Mouse (Mus musculus) CH12.LX (cell line): ENCODE measurements around the gene Ttf2. TPM values are rescaled to one million over a fixed set of nuclear protein-coding genes. Genes with fewer than 3 reads are reported as not detected.

Experiments
- DNase-seq: peaks from one replicate; pipeline ENCODE4 v3.0.0-alpha.2; 2013; ENCODE audit errors: extremely low read depth
- H3K27ac ChIP-seq: 2 replicates; pipeline ENCODE4 v1.5.1; 2012; ENCODE audit warnings: low read depth, mild to moderate bottlenecking, control low read depth, moderate library complexity; ENCODE audit not compliant: insufficient read depth
- H3K27me3 ChIP-seq: replicated peaks from 2 replicates; pipeline ENCODE3; 2012; ENCODE audit warnings: inconsistent platforms
- H3K36me3 ChIP-seq, 2 experiments: replicated peaks in 1 of 2; 2 replicates each; pipeline versions ENCODE3 to v1.6.1; 2012; ENCODE audit warnings: inconsistent platforms in 1 of 2, low read length in 1 of 2, mild to moderate bottlenecking in 1 of 2, mixed read lengths in 1 of 2, moderate library complexity in 1 of 2; ENCODE audit not compliant: control insufficient read depth in 1 of 2, insufficient read depth in 1 of 2
- H3K4me1 ChIP-seq, 2 experiments: 2 replicates each; pipeline ENCODE4 v1.6.1; 2012; ENCODE audit warnings: inconsistent platforms in 1 of 2, moderate library complexity in 1 of 2; ENCODE audit not compliant: insufficient read depth in 2 of 2, control insufficient read depth in 1 of 2
- H3K4me2 ChIP-seq: 2 replicates; pipeline ENCODE4 v1.6.1; 2012; ENCODE audit warnings: low read depth, mild to moderate bottlenecking, control low read depth; ENCODE audit not compliant: poor library complexity, insufficient read depth, severe bottlenecking
- H3K4me3 ChIP-seq, 3 experiments: fragments of 150-350 bp in 1 of 3; sonication (generic) in 1 of 3; replicated peaks in 1 of 3; 2 replicates each; pipeline versions ENCODE3 to v1.5.1; 2011 to 2012; ENCODE audit warnings: low read depth in 2 of 3, low read length in 2 of 3, mild to moderate bottlenecking in 2 of 3, moderate library complexity in 2 of 3, control low read depth in 1 of 3, improper control_type of control experiment in 1 of 3, inconsistent platforms in 1 of 3, mixed read lengths in 1 of 3; ENCODE audit not compliant: poor library complexity in 1 of 3
- H3K79me2 ChIP-seq: replicated peaks from 2 replicates; pipeline ENCODE4 v1.6.1; 2012; ENCODE audit warnings: mild to moderate bottlenecking, moderate library complexity; ENCODE audit not compliant: control insufficient read depth, poor library complexity, insufficient read depth, severe bottlenecking; ENCODE audit errors: extremely low read depth
- H3K9ac ChIP-seq: 2 replicates; pipeline ENCODE4 v1.6.1; 2012; ENCODE audit warnings: low read depth, mild to moderate bottlenecking, control low read depth, moderate library complexity; ENCODE audit not compliant: insufficient read depth
- H3K9me3 ChIP-seq: replicated peaks from 2 replicates; pipeline ENCODE3; 2012; ENCODE audit warnings: low read length, inconsistent platforms, mixed read lengths
- BHLHE40 ChIP-seq: IDR thresholded peaks from 2 replicates; pipeline ENCODE4 v1.6.1; 2011; ENCODE audit warnings: mild to moderate bottlenecking, low read depth, low read length, improper control_type of control experiment
- CHD1 ChIP-seq: IDR thresholded peaks from 2 replicates; pipeline ENCODE4 v1.6.1; 2012; ENCODE audit warnings: low read depth, low read length, improper control_type of control experiment, inconsistent platforms
- CHD2 ChIP-seq: IDR thresholded peaks from 2 replicates; pipeline ENCODE4 v1.6.1; 2011; ENCODE audit warnings: low read length, improper control_type of control experiment
- CTCF ChIP-seq, 2 experiments: IDR thresholded peaks in 1 of 2; conservative IDR thresholded peaks in 1 of 2; 2 replicates each; pipeline ENCODE4 v1.5.1; 2011 to 2012; ENCODE audit warnings: low read depth in 2 of 2, low read length in 2 of 2, improper control_type of control experiment in 1 of 2, inconsistent platforms in 1 of 2, mild to moderate bottlenecking in 1 of 2, moderate library complexity in 1 of 2
- E2F4 ChIP-seq: IDR thresholded peaks from 2 replicates; pipeline ENCODE4 v1.6.1; 2011; ENCODE audit warnings: low read depth, low read length, improper control_type of control experiment; ENCODE audit not compliant: insufficient replicate concordance
- EP300 ChIP-seq: IDR thresholded peaks from 2 replicates; pipeline ENCODE4 v1.6.1; 2011; ENCODE audit warnings: low read length, improper control_type of control experiment
- ETS1 ChIP-seq: conservative IDR thresholded peaks from 2 replicates; pipeline ENCODE4 v1.6.1; 2012; ENCODE audit warnings: low read depth, mild to moderate bottlenecking, inconsistent platforms, low read length, improper control_type of control experiment, moderate library complexity
- GABPA ChIP-seq: IDR thresholded peaks from 2 replicates; pipeline ENCODE4 v1.6.1; 2012; ENCODE audit warnings: low read depth, low read length, improper control_type of control experiment, inconsistent platforms; ENCODE audit not compliant: insufficient replicate concordance
- HCFC1 ChIP-seq: IDR thresholded peaks from 2 replicates; pipeline ENCODE4 v1.6.1; 2012; ENCODE audit warnings: low read depth, mild to moderate bottlenecking, inconsistent platforms, low read length, improper control_type of control experiment
- IRF4 ChIP-seq: IDR thresholded peaks from 2 replicates; pipeline ENCODE4 v1.6.1; 2014; ENCODE audit warnings: low read depth, mild to moderate bottlenecking, inconsistent platforms, low read length, improper control_type of control experiment
- JUN ChIP-seq: IDR thresholded peaks from 2 replicates; pipeline ENCODE4 v1.6.1; 2011; ENCODE audit warnings: low read depth, mild to moderate bottlenecking, low read length, improper control_type of control experiment, moderate library complexity; ENCODE audit not compliant: insufficient read depth
- MAFK ChIP-seq: IDR thresholded peaks from 2 replicates; pipeline ENCODE4 v1.6.1; 2011; ENCODE audit warnings: low read length, improper control_type of control experiment; ENCODE audit not compliant: insufficient replicate concordance
- MAX ChIP-seq: IDR thresholded peaks from 2 replicates; pipeline ENCODE4 v1.6.1; 2011; ENCODE audit warnings: low read length, improper control_type of control experiment
- MEF2A ChIP-seq: IDR thresholded peaks from 2 replicates; pipeline ENCODE4 v1.6.1; 2014; ENCODE audit warnings: low read depth, mild to moderate bottlenecking, inconsistent platforms, low read length, improper control_type of control experiment, borderline replicate concordance
- MXI1 ChIP-seq: IDR thresholded peaks from 2 replicates; pipeline ENCODE4 v1.6.1; 2011; ENCODE audit warnings: mild to moderate bottlenecking, low read depth, low read length, improper control_type of control experiment
- NELFE ChIP-seq: IDR thresholded peaks from 2 replicates; pipeline ENCODE4 v1.6.1; 2011; ENCODE audit warnings: low read depth, low read length, improper control_type of control experiment
- NRF1 ChIP-seq: IDR thresholded peaks from 2 replicates; pipeline ENCODE4 v1.6.1; 2014; ENCODE audit warnings: low read depth, mild to moderate bottlenecking, inconsistent platforms, low read length, improper control_type of control experiment, moderate library complexity
- PAX5 ChIP-seq: IDR thresholded peaks from 2 replicates; pipeline ENCODE4 v1.6.1; 2012; ENCODE audit warnings: low read length, inconsistent platforms, mixed read lengths
- POLR2A ChIP-seq: IDR thresholded peaks from 2 replicates; pipeline ENCODE4 v1.6.1; 2011; ENCODE audit warnings: low read depth, mild to moderate bottlenecking, improper control_type of control experiment, low read length
- SMC3 ChIP-seq: IDR thresholded peaks from 2 replicates; pipeline ENCODE4 v1.6.1; 2011; ENCODE audit warnings: low read depth, low read length, improper control_type of control experiment
- TCF12 ChIP-seq: IDR thresholded peaks from 2 replicates; pipeline ENCODE4 v1.6.1; 2014; ENCODE audit warnings: low read depth, mild to moderate bottlenecking, inconsistent platforms, low read length, improper control_type of control experiment
- UBTF ChIP-seq: IDR thresholded peaks from 2 replicates; pipeline ENCODE4 v1.6.1; 2012; ENCODE audit warnings: low read depth, mild to moderate bottlenecking, inconsistent platforms, low read length, improper control_type of control experiment, moderate library complexity
- USF1 ChIP-seq: IDR thresholded peaks from 2 replicates; pipeline ENCODE4 v1.6.1; 2014; ENCODE audit warnings: low read depth, mild to moderate bottlenecking, inconsistent platforms, low read length, improper control_type of control experiment
- USF2 ChIP-seq: conservative IDR thresholded peaks from 2 replicates; pipeline ENCODE4 v1.6.1; 2011; ENCODE audit warnings: low read depth, low read length, improper control_type of control experiment
- ZMIZ1 ChIP-seq: IDR thresholded peaks from 2 replicates; pipeline ENCODE4 v1.6.1; 2012; ENCODE audit warnings: low read depth, mild to moderate bottlenecking, inconsistent platforms, low read length, improper control_type of control experiment
- dilution Hi-C: fragments of 300-500 bp; cut with MboI; formaldehyde crosslinking; loops from 2 replicates; pipeline ENCODE4 v1.14.3; 2020; ENCODE audit warnings: low sequenced_read_pairs; ENCODE audit not compliant: extremely low pct_unique_long_range_greater_than_20kb, extremely low pct_ligation_motif_present
- in situ Hi-C: fragments of 300-500 bp; cut with MboI; formaldehyde crosslinking; loops from 3 replicates; pipeline ENCODE4 v1.14.3; 2019; ENCODE audit warnings: low sequenced_read_pairs, low pct_ligation_motif_present, low pct_unique_long_range_greater_than_20kb, mixed read lengths
- polyA plus RNA-seq: library from polyadenylated mRNA; unstranded; fragments of >175 nt; gene quantifications from 2 replicates; pipeline ENCODE4 v1.2.1, GENCODE M21; 2012; ENCODE audit warnings: low read depth; ENCODE audit not compliant: insufficient read length
- total RNA-seq, 2 experiments: library from RNA; depleted of rRNA; stranded (reverse); fragments of 300-350 nt in 1 of 2; fragments of >200 nt in 1 of 2; gene quantifications; 2 replicates each; pipeline ENCODE4 v1.2.3; 2012 to 2014

The Ttf2 gene
- total and polyA plus RNA-seq, 3 experiments = 27.2 to 34.0 (median 29.7) TPM

- H3K9me3 ChIP-seq = no peaks in the 10 kb centered on the region
- H3K79me2 ChIP-seq = no peaks in the 10 kb centered on the region
- in situ Hi-C loops (no loop called here), dilution Hi-C loops (no loop called here)
- H3K4me1 ChIP-seq = peaks cover 3 to 16% of the 10 kb centered on the region in 2 experiments; a peak in 3 of 4 replicates
- H3K27ac ChIP-seq = no peak overlapping the region
- no peaks in the 10 kb centered on the region for H3K27me3 ChIP-seq
- TF ChIP-seq EP300 (no peak), MEF2A (no peak), MAFK (no peak), PAX5 (no peak), MXI1 (no peak), IRF4 (no peak), CHD2 (no peak), UBTF (no peak), TCF12 (no peak)
- H3K9ac ChIP-seq = no peak overlapping the region
- no peak overlapping the region for H3K4me3 ChIP-seq
- no peaks in the 10 kb centered on the region for H3K36me3 ChIP-seq
- no peak for DNase-seq
- H3K4me2 ChIP-seq = no peak overlapping the region
Measured at GRCm38 (mm10) chr3:101018494-101018893, 49.0 kb upstream of the Ttf2 start.

GRCm38 (mm10) chr3:101016050-101016449 is 46.6 kb upstream of the Ttf2 start:
- H3K27me3 ChIP-seq = no peaks in the 10 kb centered on the region
- TF ChIP-seq MXI1 (no peak), MAX (no peak), USF1 (no peak)
- DNase-seq = no peak
- H3K27ac ChIP-seq = no peak overlapping the region
- H3K4me3 ChIP-seq = no peak overlapping the region
- peaks cover 11 to 28% of the 10 kb centered on the region in 2 experiments for H3K4me1 ChIP-seq
- H3K9me3 ChIP-seq = no peaks in the 10 kb centered on the region
- no peaks in the 10 kb centered on the region for H3K79me2 ChIP-seq
- dilution Hi-C loops = no loop called here
- in situ Hi-C loops = no loop called here
- H3K36me3 ChIP-seq = no peaks in the 10 kb centered on the region
- H3K4me2 ChIP-seq = no peak overlapping the region
- H3K9ac ChIP-seq = no peak overlapping the region

DNA sequence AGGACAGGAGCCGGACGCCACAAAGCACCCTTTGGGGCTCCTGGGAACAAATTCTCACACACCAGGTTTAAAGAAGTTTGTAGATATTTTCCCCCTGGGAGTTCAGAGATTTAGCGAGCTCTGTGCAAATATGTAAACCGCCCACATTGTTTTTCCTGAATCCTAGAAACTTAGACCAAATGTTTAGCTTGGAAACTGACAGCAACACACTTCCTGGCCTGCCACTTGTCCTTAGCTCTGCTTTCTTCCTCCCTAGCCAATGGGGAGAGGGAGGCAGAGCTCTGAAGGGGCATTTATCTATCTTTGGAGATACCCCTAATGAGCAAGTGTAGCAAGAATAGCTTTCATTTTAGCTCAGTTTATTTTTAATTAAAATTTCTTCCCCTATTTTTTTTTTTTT is 45.8 kb upstream of the Ttf2 start:
- dilution Hi-C loops = no loop called here
- Histone ChIP-seq H3K4me3 (no peak overlapping the region), H3K4me2 (no peak overlapping the region), H3K9ac (no peak overlapping the region), H3K79me2 (no peaks in the 10 kb centered on the region), H3K4me1 (peaks cover 10 to 28% of the 10 kb centered on the region in 2 experiments), H3K9me3 (no peaks in the 10 kb centered on the region), H3K27ac (no peak overlapping the region), H3K36me3 (no peaks in the 10 kb centered on the region), H3K27me3 (no peaks in the 10 kb centered on the region)
- TF ChIP-seq USF1 (no peak), HCFC1 (no peak), BHLHE40 (no peak), EP300 (no peak), E2F4 (no peak), NELFE (no peak), CTCF (conservative IDR thresholded peaks at IDR 0.05 in 1 of 2, IDR thresholded peaks at IDR 0.05 in 1 of 2; ENCODE audit: low read depth in 2 of 2, low read length in 2 of 2) (no peak), ZMIZ1 (no peak), NRF1 (no peak), CHD2 (no peak), ETS1 (no peak), SMC3 (no peak), MXI1 (no peak), POLR2A (no peak), GABPA (no peak), USF2 (no peak), MAX (no peak), JUN (no peak), CHD1 (no peak)
- in situ Hi-C loops = no loop called here
- DNase-seq = no peak
